Mouse (Mus musculus): Measurements from ENCODE around the gene St13.

DNA sequence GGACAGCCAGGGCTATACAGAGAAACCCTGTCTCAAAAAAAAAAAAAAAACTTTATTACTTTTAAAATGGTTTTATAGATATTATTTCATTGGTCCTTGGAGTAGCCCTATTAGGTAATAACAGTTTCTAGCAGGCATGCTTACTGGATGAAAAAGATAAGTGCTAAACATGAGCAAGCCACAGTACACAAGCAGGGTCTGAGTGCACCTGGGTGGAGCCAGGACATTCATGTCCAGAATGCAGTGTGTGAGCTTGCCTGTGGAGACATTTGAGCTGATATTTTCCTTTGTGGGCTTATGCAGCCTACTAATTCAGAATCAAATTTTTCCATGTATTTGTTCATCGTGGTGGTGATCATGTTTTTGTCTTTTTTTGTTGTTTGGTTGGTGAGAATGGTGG lies 38.5 kb upstream of the St13 start:
- no peak for TF ChIP-seq CTCF (IDR thresholded peaks at IDR 0.05)
- no peak for TF ChIP-seq EP300 (IDR thresholded peaks at IDR 0.05)

Measured in lung, postnatal 0 days (tissue).